Mouse (Mus musculus): ENCODE measurements around the gene Foxf2.
A peak's percentile ranks its signal among the peaks of the same experiment; 100 is the strongest.

Gene Foxf2

GRCm38 (mm10) chr13:31625333-31626101, at the start of gene Foxf2:
TSS of gene Foxf2 (plus strand) at chr13:31625816.
- no peak for DNase-seq (ENCODE audit: low read depth, low spot score)

GRCm38 (mm10) chr13:31576696-31577095, 48.9 kb upstream of the Foxf2 start:
- DNase-seq (ENCODE audit: low read depth, low spot score), result no peak

GRCm38 (mm10) chr13:31577576-31577975, 48.0 kb upstream of the Foxf2 start:
- no peak for DNase-seq (ENCODE audit: low read depth, low spot score)

GRCm38 (mm10) chr13:31578389-31578788, 47.2 kb upstream of the Foxf2 start:
- no peak for DNase-seq (ENCODE audit: low read depth, low spot score)

GRCm38 (mm10) chr13:31579866-31580265, 45.8 kb upstream of the Foxf2 start:
- no peak for DNase-seq (ENCODE audit: low read depth, low spot score)

- no peak for DNase-seq (ENCODE audit: low read depth, low spot score)
Observed at GRCm38 (mm10) chr13:31587341-31587740, 38.3 kb upstream of the Foxf2 start.

GRCm38 (mm10) chr13:31599576-31599975, 26.0 kb upstream of the Foxf2 start:
- DNase-seq (ENCODE audit: low read depth, low spot score), result peak; percentile 22

DNA sequence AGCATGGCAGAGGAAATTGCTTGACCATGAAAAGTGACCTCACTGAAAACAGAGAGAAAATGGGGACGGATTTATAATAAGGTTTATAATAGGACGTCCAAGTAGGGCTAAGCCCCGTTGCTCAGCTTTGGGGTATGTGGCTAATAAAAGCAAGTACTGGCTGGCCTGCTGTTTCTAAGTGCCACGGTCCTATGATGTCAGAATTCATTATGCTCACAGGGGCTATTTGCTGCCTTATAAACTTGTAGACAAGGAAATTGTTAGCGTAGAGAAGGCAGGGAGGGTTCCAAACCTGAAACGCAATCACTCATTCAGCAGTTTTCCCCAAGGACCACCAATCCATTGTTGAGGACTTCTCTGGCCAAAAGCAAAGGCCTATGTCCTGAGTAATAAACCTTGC, 21.7 kb upstream of the Foxf2 start:
- no peak for DNase-seq (ENCODE audit: low read depth, low spot score)

DNA sequence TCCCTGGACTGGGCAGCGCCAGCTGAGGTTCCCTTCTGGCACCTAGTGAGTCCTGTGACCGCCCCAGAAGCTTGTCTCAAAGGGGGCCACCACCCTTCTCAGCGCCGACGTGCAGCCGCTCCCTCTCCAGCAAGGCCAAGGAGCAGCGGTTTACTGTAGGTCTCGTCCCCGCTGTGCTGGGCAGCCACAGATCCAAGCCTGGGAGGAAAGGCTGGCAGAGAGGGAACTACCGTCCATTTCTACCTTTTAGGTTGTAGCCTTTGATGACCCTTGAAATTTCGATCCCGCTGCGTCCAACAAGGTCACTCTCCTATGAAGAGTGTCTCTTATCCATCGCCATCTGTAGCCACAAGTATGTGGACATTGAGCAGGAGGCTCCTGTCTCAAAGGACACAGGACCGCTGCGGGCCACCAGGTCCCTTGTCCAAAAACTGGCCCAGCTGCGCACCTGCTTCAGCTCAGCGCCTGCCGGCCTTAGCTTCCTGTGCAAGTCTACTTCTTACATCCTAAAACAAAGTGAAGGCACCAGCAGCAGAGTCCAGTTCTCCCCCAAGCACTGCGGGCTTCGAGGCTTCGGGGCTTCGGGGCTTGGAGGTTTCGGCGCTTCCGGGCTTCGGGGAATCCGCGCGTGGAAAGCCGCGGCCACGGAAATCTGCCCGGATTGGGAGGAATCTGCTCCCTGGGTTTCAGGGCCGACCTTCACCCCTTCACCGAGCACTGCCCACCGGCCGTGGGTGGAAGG, 10.7 kb upstream of the Foxf2 start:
- DNase-seq (ENCODE audit: low read depth, low spot score), result no peak

DNA sequence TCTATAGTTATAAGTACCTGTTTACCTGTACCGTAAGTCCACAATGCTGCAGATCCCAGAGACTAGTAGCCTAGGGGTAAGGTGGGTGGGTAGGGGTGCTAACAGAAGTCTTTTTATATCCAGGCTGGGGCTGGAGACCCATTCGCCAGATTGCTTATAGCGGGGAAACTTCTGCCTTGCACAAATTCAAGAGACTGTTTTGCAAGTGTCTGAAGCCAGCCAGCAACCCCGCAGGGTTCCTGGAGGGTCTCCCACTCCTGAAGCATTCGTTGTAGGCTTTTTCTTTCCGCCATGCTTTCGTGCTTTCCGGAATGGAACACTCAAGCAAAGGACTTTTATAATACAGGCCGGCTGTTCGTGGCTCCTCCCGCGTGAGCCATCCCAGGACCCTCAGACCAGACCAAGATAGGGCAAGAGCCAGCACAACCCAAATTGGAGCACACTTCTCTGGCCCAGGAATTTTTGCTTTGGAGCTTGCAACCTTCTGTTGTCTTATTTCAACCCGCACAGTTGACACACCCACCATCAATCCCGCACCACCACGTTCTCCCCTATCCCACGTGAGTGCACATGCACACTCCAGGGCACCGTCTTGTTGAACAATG, 10.0 kb upstream of the Foxf2 start:
- DNase-seq (ENCODE audit: low read depth, low spot score), result no peak

DNA sequence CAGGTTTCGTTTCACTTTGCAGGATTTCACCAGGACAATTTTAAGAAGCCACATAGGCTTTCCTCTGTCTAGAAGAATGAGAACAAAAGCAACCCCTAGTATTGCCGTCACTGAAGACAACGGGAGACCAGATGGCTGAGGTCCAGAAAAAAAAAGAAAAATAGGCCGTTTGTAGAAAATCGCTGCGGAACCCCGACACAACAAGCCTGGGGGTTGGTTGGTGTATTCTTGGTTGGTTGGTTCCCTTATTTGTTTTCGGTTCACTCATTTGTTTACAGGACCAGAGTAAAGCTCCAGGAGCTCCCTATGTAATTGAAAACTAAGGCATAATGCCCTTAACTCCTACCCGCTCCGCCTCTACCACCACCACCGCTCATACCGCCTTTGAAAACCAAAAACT, 7.6 kb upstream of the Foxf2 start:
- no peak for DNase-seq (ENCODE audit: low read depth, low spot score)

DNA sequence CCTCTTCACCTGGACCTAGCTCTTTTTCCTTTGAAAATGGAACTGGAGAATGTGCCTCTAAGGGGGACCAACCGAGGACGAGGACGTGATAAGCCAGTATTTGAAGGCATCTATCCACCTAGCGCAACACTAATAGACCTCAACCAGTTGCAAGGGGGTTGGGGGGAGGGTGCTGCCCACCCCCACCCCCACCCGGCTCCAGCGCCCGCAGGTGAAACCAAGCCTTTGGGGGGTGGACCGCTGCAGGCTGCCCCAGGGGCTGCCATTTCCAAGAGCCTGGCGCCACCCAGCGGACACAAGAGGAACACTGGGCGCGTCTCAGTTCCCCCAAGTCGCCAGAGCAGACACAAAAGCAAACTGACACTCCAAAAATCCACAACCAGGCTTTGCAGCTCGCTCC, 7.2 kb upstream of the Foxf2 start:
- peak; percentile 29 for DNase-seq (ENCODE audit: low read depth, low spot score)

DNA sequence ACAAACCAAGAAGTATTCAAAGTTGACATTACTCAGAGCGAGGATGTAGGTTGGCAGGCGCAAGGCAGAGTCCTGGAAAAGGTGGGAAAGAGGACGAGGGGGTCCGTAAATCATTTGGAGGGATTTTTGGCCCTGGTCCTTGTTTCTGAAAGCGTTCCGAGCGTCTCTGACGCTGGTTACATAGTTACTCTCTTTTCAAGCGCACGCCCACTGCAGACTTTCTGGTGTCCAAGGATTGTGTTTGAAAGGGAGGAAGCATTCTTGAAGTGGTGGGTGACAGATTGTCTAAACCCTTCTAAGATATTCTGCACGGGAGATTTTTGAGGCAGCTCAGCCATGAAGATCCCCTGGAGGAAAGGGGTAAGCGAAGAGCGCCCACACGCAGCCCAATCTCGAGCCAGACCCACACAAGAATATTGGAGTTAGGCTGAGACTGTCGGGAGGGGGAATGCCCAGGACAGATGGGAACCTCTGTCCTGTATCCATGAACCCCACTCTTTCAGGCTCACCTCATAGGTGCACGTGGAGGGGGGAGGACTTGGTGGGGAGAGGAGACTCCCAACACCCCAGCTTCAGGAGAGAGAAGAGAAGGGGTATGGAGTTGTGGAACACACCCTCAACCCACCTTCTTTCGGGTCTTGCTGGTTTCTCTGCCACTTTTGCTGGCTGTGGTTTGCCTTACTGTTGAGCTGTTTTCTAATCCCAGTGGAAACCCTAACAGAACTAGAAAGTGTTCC, 6.5 kb upstream of the Foxf2 start:
- no peak for DNase-seq (ENCODE audit: low read depth, low spot score)

DNA sequence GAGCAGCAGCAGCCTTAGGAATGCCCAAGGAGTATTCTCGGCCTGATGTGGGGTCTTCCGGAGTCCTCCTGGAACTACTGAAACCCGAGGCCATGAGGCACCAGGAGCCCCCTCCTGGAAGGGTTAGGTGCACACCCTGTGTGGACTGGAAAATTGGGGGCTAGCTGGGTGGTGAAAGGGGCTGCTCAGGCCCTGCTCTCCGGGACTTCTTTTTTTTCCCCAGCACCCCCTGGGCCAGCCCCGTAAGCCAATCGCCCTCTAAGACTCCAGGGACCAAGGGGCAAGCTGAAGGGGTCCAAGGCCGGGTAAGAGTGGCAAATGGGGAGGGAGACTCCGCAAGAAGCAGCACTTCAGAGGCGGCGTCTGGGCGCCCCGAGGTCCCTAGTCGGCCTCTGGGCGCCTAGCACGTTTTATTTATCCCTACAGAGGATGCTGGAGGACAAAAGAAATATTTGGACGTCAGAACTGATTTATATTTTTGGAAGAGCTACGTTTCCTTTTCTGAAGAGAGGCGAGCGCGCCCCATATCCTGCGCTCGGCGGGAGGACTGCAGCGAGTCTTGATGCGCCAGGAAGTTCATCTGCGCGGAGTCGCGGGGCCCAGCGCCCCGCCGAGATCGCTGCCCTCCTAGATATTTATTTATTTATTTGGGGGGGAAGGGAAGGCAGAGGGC, 5.7 kb upstream of the Foxf2 start:
- no peak for DNase-seq (ENCODE audit: low read depth, low spot score)

DNA sequence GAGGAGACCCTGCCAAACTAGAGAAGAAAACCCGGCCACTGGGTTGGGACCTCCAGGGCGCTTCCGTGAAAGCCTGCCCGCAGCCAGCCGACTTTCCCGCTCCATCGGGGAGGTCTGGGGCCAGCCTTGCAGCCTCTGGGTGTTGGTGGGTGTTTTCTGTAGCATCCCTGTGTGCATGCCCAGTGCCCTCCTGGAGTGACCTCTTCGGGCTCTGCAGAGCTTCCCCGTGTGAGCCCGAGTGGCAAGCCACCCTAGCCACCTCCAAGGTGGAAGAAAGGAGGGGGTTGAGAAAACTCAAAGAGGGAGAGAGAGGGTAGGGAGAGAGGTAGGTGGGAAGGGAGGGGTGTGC, 5.1 kb upstream of the Foxf2 start:
- no peak for DNase-seq (ENCODE audit: low read depth, low spot score)

GRCm38 (mm10) chr13:31620937-31621336, 4.7 kb upstream of the Foxf2 start:
- no peak for DNase-seq (ENCODE audit: low read depth, low spot score)

DNA sequence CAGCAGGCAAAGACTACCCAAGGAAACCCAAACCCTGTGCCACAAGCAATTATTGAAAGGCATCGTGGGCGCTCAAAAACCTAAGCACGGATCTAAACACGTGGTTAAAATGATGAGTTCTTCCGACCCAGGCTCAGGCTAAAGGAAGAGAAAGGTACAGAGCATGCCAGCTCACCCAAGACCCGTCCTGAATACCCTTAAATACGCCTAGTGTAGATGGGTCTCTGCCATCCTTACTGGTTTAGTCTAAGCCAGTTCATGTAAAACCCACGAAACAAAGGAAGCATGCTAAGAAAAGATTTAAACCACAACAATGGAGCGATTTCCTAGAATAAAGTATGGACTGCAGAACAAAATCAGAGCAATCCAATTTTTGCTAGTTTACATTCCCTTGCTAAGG, 3.9 kb upstream of the Foxf2 start:
- DNase-seq (ENCODE audit: low read depth, low spot score), result no peak

GRCm38 (mm10) chr13:31622371-31622770, 3.2 kb upstream of the Foxf2 start:
- no peak for DNase-seq (ENCODE audit: low read depth, low spot score)

DNA sequence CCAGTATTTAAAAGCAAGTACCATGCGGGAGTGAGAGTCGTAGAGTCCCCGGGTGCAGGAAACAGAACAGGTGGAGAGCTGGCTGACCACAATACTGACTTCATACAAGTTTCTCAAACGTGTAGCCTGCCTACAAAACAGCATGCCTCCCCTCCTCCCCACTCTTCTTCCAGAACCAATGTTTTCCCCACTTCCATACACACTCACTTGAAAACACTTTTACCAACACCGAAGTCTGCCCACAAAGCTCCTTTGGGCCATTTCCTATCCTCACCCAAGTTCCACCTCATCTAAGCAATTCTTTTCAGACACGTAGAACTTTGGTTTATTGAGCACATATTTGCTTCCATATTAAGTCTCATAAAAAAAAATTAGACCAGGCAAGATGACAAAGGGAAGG, 2.3 kb upstream of the Foxf2 start:
- no peak for DNase-seq (ENCODE audit: low read depth, low spot score)

DNA sequence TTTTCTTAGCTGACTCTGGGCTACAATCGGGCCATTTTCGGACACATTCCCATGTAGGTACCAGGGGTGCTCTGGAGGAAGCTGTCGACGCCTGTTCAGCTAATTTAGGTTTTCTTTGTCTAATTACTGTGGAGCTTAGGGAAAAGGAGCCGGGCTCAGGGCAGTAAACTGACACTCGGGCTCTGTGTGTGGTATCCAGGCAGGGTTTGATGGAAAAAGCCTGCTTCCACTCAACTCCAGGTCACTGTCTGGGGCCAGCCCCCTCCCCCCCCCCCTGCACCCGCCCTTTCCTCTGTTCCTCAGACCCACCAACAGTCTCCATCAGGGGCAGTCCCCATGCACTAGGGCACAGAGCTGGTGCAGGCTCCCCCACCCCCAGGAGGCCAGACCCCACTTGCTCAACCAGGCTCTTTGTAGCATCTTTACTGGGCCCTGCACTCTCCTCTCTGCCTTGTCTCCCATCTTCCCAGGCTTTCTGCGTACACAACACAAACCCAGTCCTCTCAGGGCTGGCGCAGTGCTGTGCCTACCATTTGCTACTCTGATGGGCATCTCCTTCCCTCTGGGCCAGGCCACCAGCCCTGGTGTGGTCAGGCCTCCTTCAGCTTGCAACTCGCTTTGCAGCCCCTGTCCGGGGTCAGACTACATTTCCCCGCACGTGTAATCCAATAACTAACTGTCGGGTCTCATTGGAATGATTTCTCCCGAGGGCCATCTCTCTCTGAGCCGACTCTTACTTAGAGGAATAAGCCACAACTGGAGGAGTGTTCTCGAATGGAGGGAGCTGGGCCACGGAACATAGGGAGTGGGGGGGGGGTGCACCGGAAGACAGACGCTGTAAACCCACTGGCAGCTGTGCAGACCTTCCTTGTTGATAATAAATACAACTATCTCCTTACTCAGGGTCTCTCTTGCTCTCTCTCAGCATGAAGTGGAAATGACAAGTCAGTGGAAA, 1.4 kb upstream of the Foxf2 start:
- no peak for DNase-seq (ENCODE audit: low read depth, low spot score)

DNA sequence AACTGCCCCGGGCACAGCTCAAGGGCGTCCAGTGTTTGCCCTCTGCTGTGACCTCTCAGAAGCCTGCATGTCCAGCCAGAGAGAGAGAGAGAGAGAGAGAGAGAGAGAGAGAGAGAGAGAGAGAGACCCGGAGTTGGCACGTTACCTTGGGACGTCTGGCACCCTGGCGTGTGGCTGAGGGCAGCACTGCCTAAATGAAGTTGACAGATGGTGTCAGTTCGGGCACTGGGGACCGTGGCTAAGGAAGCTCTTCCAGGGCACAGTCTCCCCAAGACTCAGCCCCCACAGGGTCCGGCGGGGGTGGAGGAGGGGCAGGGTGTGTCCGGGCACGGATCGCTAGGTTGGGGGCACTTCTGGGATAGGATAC, 667 bp upstream of the Foxf2 start:
- DNase-seq (ENCODE audit: low read depth, low spot score), result no peak

Data from skeletal muscle tissue, adult 2 months (tissue).